Mouse (Mus musculus) E14TG2a.4 (cell line): ENCODE results near the gene Igsf23.
A peak's percentile ranks its signal among the peaks of the same experiment; 100 is the strongest.
"Not testable (repeated sequence)": the region's sequence is repeated elsewhere in the genome, so short reads cannot be mapped to it uniquely, and the experiment has no call there.

ENCODE experiments used
- H3K27me3 ChIP-seq: 2 replicates; pipeline ENCODE4 v1.6.1; 2014; ENCODE audit warnings: low read length, control low read depth; ENCODE audit not compliant: insufficient read depth
- H3K36me3 ChIP-seq: 2 replicates; pipeline ENCODE4 v1.6.1; 2014; ENCODE audit warnings: low read length, control low read depth; ENCODE audit not compliant: insufficient read depth
- H3K4me1 ChIP-seq: replicated peaks from 2 replicates; pipeline ENCODE4 v1.6.1; 2014; ENCODE audit warnings: low read depth, low read length, control low read depth
- H3K4me3 ChIP-seq: replicated peaks from 2 replicates; pipeline ENCODE4 v1.5.1; 2014; ENCODE audit warnings: mild to moderate bottlenecking, low read length
- H3K9me3 ChIP-seq: 2 replicates; pipeline ENCODE4 v1.6.1; 2014; ENCODE audit warnings: low read length, control low read depth
- CTCF ChIP-seq: conservative IDR thresholded peaks from 2 replicates; pipeline ENCODE4 v1.5.1; 2014; ENCODE audit warnings: low read length
- NANOG ChIP-seq: IDR thresholded peaks from 2 replicates; pipeline ENCODE4 v1.6.1; 2014; ENCODE audit warnings: borderline replicate concordance, low read length, mixed read lengths
- POU5F1 ChIP-seq: IDR thresholded peaks from 2 replicates; pipeline ENCODE4 v1.6.1; 2014; ENCODE audit warnings: low read length, borderline replicate concordance

Igsf23 gene

DNA sequence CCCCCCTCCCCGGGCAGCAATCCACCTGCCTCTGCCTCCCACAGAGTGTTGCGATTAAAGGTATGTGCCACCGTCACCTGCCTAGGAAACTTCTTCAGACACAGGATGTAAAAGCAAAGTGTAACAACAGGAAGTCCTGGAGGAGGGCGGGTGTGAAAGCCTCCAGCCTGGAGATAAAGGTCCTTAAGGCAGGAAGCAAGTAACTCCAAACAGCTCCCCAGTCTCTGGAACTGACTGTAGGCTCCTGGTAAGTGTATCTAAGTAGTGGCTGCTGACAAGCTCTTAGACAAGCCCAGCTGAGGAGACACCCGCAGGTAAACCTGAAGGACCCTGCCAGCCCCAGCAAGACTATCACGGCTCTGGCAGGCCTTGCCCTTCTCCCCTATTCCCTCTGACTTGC, 10.3 kb downstream of the Igsf23 start:
- H3K9me3 ChIP-seq, result no peaks in the 10 kb centered on the region
- no peak for TF ChIP-seq CTCF
- no peak for TF ChIP-seq NANOG
- TF ChIP-seq POU5F1, result no peak
- H3K4me1 ChIP-seq, result peaks cover 51% of the 10 kb centered on the region

DNA sequence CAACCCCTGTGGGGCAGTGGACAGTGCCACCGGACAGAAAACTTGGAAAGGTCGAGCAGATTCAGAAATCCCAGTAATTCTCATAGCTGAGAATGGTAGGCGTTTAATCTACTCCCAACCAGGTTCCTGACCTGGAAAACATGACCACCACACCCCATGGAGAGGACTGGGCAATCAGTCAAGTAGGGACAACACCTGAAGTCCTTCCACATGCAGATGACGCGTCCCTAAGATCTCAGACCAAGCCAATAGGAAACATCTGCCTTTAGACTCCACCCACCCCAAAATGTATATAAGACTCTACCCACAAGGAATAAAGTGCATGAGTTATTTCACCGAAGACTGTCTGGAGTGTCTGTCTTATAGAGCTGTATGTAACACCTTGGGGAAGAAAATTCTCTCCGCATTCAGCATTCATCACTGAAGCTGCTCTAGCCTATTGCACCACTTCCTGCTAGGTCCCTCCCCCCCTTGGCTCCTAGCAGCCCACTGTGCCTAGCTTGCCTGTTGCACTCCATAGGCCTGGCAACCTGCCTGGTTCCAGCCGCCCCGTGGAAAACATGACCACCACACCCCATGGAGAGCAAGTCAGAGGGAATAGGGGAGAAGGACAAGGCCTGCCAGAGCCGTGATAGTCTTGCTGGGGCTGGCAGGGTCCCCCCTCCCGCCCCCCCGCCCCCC, 10.9 kb downstream of the Igsf23 start:
- TF ChIP-seq NANOG, result no peak
- no peak for TF ChIP-seq POU5F1
- TF ChIP-seq CTCF, result no peak
- Histone ChIP-seq H3K27me3 (no peaks in the 10 kb centered on the region), H3K36me3 (0 out of 2 replicates have a peak, but pooled peaks cover 3% of the 10 kb centered on the region), H3K9me3 (no peaks in the 10 kb centered on the region), H3K4me1 (peaks cover 56% of the 10 kb centered on the region), H3K4me3 (peak overlapping the region; percentile 35; the same call in 1 of the 2 replicates)

More for the DNA sequence above, 10.3 kb downstream of the Igsf23 start:
- Histone ChIP-seq H3K27me3 (no peaks in the 10 kb centered on the region), H3K36me3 (0 out of 2 replicates have a peak, but pooled peaks cover 3% of the 10 kb centered on the region), H3K4me3 (no peak overlapping the region)

DNA sequence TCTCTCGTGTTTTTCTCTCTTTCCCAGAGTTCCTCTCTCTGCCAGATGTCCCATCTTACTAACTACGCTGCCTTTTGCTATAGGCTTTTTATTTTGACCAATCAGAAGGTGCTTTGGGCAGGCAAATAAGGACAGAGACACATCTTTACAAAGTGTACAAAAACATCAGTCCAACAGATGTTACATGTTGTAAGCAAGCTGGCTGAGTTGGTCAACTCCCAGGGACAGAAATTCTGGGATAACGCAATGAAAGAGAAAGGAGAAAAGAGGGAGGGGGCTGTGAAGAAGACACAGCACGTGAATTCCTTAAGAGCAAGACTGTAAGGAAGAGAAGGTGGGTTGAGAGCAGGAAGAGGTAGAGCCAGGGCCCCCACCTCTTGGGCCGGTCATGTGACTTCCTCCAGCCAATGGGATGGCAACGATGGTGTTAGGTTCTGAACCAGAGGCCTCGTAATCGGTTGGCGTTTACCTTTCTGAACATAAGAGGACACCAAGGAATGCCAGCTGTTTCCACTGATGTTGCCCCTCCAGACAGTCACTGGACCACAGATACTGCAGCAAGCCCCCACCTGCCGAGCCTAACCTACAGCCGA, 13.2 kb downstream of the Igsf23 start:
- H3K4me1 ChIP-seq, result peaks cover 68% of the 10 kb centered on the region
- peak overlapping the region; percentile 27; the same call in 1 of the 2 replicates for H3K4me3 ChIP-seq
- no peaks in the 10 kb centered on the region for H3K27me3 ChIP-seq
- H3K36me3 ChIP-seq, result 0 out of 2 replicates have a peak, but pooled peaks cover 3% of the 10 kb centered on the region
- H3K9me3 ChIP-seq, result no peaks in the 10 kb centered on the region
- no peak for TF ChIP-seq CTCF
- TF ChIP-seq POU5F1, result no peak
- no peak for TF ChIP-seq NANOG

DNA sequence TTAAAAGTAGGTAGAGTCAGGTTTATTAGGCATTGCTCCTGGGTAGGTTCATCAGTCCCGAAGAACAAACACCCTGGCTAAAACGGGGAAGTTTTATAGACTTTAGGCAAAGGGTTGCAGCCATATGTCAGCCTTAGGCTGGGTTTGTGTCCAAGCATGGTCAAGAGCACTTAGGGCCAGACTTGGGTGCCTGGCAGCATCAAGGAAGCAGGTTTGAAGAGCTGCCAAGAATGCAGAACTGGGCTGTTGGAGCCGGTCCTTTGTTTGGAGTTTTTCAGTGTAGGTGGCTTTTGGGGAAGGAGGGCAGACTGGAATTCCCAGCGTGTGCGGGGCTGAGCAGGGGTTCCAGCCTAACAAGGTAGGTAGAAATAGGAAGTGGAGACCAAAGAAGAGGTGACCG, 14.6 kb downstream of the Igsf23 start:
- 0 out of 2 replicates have a peak, but pooled peaks cover 3% of the 10 kb centered on the region for H3K36me3 ChIP-seq
- no peaks in the 10 kb centered on the region for H3K27me3 ChIP-seq
- no peaks in the 10 kb centered on the region for H3K9me3 ChIP-seq
- TF ChIP-seq POU5F1 (no peak), CTCF (no peak), NANOG (no peak)
- H3K4me3 ChIP-seq, result peak overlapping the region; percentile 35; the same call in 1 of the 2 replicates
- H3K4me1 ChIP-seq, result peaks cover 74% of the 10 kb centered on the region

DNA sequence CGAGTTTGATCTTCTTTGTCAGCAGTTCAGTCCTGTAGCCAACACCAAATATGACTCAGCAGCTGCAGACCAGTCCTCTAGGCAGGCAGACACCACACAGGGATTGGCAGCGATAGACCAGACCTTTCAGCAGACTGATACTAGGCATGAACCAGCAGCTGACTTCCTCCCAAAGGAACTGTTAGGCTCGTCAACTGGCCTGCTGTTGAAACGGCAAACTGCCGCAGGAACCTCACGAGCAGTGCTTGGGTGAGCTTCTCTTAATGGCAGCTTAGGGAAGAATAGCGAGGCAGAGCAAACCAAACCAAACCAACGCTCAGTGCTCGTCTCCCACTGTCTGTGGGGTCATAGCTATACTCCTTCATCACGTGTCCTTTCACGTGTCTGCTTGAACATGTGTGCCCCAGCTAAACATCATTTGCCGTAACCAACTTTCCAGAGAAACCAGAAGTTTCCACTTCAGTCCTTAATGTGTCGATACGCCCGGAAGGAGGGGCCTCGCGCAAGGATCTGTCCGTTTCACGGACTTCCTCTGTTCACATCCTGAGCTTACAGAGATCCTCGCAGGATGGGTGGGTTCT, 15.3 kb downstream of the Igsf23 start:
- Histone ChIP-seq H3K4me1 (peaks cover 73% of the 10 kb centered on the region), H3K4me3 (peak overlapping the region; percentile 35; the same call in 1 of the 2 replicates), H3K36me3 (0 out of 2 replicates have a peak, but pooled peaks cover 3% of the 10 kb centered on the region), H3K27me3 (no peaks in the 10 kb centered on the region), H3K9me3 (no peaks in the 10 kb centered on the region)
- TF ChIP-seq POU5F1 (no peak), NANOG (no peak), CTCF (no peak)

DNA sequence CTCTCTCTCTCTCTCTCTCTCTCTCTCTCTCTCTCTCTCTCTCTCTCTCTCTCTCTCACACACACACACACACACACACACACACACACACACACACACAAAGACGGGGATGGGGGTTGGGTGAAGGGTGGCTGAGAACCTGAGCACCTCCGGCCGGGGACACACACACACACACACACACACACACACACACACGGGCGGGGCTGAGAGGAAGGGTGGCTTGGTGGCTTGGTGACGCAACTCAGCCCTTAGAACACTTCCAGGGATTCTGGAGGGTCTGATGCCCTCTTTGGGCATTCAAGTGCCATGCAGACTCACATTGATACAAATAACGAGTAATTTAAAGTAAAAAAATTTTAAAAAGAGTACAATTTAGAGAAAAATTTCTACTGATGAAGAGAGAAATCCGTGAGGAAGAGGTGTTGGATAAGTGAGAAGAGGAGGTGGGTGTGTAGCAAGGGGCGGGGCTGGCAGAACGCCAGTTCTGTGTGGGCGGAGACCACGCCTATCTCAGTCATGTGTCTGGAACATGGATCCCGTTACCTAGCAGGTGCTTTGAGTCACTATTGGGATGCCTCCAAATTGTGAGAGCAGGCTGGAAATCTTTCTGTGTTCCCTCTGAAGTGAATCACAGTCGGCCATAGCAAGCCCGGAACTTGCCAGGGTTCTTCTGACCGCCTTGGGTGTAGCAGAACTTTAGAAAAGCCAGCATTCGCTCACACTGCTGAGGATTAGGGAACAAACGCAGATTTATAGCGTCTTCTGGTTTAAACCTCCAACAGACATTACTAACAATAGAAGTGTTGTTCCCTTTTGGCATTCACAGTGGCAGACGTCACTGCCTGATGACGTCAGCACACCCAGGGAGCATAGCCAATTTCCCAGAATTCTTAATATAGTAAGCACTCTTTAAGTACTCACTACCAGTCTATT, 17.4 kb downstream of the Igsf23 start:
- Histone ChIP-seq H3K36me3 (no peaks in the 10 kb centered on the region), H3K27me3 (no peaks in the 10 kb centered on the region), H3K4me1 (peaks cover 80% of the 10 kb centered on the region), H3K9me3 (no peaks in the 10 kb centered on the region), H3K4me3 (peak overlapping the region; percentile 41; the same call in 1 of the 2 replicates)
- TF ChIP-seq NANOG, result no peak

DNA sequence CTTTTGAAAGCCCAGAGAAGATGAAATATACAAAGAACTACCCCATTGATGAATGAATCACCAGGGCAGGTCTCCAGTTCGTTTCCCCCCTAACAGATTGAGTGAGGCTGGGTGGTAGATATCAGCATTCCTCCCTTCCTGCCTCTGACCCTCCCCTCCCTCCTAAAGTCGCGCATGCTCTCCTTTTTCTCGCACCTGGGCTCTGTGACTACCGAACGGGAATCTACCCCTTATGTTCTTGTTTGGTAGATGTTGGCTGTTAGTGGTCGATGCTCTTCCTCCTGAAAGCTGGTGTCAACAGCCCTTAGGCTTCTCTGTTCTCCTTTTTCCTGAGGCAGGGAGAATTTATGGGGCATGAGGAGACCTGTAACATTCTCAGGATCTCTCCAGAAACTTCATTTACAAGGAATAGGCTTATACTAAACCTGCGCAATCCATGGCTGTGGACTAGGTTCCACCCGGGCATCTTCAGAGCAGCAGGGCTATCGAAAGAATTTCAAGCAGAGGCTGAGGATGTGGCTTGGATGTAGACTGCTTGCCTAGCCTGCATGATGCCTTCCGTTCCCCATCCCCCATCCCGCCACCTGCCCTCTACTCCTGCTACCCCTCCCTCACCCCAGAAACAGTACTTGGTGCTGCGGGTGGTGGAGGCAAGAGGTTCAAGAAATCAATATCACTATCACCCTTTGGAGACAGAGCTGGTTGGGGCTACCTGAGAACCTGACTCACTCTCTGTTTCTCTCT, 18.3 kb downstream of the Igsf23 start:
- no peaks in the 10 kb centered on the region for H3K27me3 ChIP-seq

DNA sequence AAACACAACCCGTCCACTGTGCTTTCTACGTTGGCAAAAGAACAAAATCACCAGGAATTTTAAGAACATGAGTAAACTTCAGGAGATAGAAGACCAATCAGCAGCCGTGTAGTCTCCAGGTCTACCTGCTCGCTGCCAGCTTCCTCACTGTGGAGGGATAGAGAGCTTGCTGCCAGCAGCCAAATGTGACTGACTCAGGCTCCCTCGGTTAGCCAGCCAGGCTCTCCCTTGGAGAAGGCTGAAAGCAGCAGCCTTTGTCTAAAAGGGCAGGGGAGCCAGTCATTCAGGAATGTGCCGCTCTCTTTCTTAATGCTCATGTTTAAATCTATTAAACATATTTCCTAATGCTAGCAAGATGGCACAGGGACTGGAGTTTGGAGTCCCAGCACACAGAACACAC, 20.1 kb downstream of the Igsf23 start:
- H3K36me3 ChIP-seq, H3K9me3 ChIP-seq, H3K27me3 ChIP-seq: not testable (repeated sequence)
- H3K4me3 ChIP-seq, result peak overlapping the region; percentile 27; the same call in 1 of the 2 replicates
- peaks cover 68% of the 10 kb centered on the region for H3K4me1 ChIP-seq

More for the DNA sequence above, 18.3 kb downstream of the Igsf23 start:
- H3K9me3 ChIP-seq, result no peaks in the 10 kb centered on the region
- H3K36me3 ChIP-seq, result no peaks in the 10 kb centered on the region
- no peak for TF ChIP-seq NANOG
- no peak for TF ChIP-seq POU5F1
- no peak for TF ChIP-seq CTCF
- H3K4me1 ChIP-seq, result peaks cover 77% of the 10 kb centered on the region
- H3K4me3 ChIP-seq, result peak overlapping the region; percentile 58
